Mouse (Mus musculus): ENCODE results near the gene Stard10.

Gene Stard10

GRCm38 (mm10) chr7:101395471-101395870 is 78.6 kb downstream of the Stard10 start:
- no peak for DNase-seq (ENCODE audit: extremely low read depth, low read depth)

Data from MEL-GATA-1-ER (cell line).